Mouse (Mus musculus) brain, adult 2 months (tissue): ENCODE data around the gene Asz1.

Source experiments
- DNase-seq: peaks from one replicate; pipeline ENCODE4 v3.0.0; 2011; ENCODE audit warnings: low read depth, low spot score

Gene Asz1

GRCm38 (mm10) chr6:18108934-18109333, at the start of gene Asz1:
Asz1 (minus strand) TSS chr6:18109061.
- DNase-seq: no peak

- DNase-seq: peak; percentile 50
These were observed 44.2 kb upstream of the Asz1 start for GRCm38 (mm10) chr6:18153031-18153430.

GRCm38 (mm10) chr6:18135246-18135645, 26.4 kb upstream of the Asz1 start:
- peak; percentile 6 for DNase-seq

GRCm38 (mm10) chr6:18128059-18128458, 19.2 kb upstream of the Asz1 start:
- no peak for DNase-seq

GRCm38 (mm10) chr6:18127206-18127983, 18.5 kb upstream of the Asz1 start:
- no peak for DNase-seq

GRCm38 (mm10) chr6:18096861-18097260, 12.0 kb downstream of the Asz1 start:
- no peak for DNase-seq

GRCm38 (mm10) chr6:18089098-18089497, 19.8 kb downstream of the Asz1 start:
- DNase-seq: no peak

- DNase-seq: peak; percentile 46
These were observed 21.6 kb downstream of the Asz1 start for GRCm38 (mm10) chr6:18087160-18087804.

- DNase-seq: peak; percentile 37
These were observed 30.2 kb downstream of the Asz1 start for GRCm38 (mm10) chr6:18078615-18079014.

- DNase-seq: no peak
These were observed 31.9 kb downstream of the Asz1 start for GRCm38 (mm10) chr6:18076986-18077385.

GRCm38 (mm10) chr6:18076577-18076976, 32.3 kb downstream of the Asz1 start:
- no peak for DNase-seq

- no peak for DNase-seq
These were observed 51.0 kb downstream of the Asz1 start for GRCm38 (mm10) chr6:18057899-18058298.

GRCm38 (mm10) chr6:18051702-18052101, 57.2 kb downstream of the Asz1 start:
- DNase-seq: peak; percentile 72

- DNase-seq: peak; percentile 34
These were observed 64.6 kb downstream of the Asz1 start for GRCm38 (mm10) chr6:18044299-18044698.

GRCm38 (mm10) chr6:18043172-18043571, 65.7 kb downstream of the Asz1 start:
- DNase-seq: no peak

GRCm38 (mm10) chr6:18032271-18032670, 76.6 kb downstream of the Asz1 start:
- no peak for DNase-seq

GRCm38 (mm10) chr6:18031509-18032010, 77.3 kb downstream of the Asz1 start:
- DNase-seq: peak; percentile 56

- DNase-seq: no peak
These were observed 77.9 kb downstream of the Asz1 start for GRCm38 (mm10) chr6:18030868-18031508.

GRCm38 (mm10) chr6:18029746-18030656, 78.9 kb downstream of the Asz1 start, which contains the start of gene Wnt2:
Wnt2 (minus strand) TSS chr6:18030585.
- peak; percentile 64 for DNase-seq

GRCm38 (mm10) chr6:18024133-18024794, 84.6 kb downstream of the Asz1 start:
- no peak for DNase-seq

GRCm38 (mm10) chr6:18013346-18013745, 95.5 kb downstream of the Asz1 start:
- DNase-seq: no peak
